Mouse (Mus musculus) neural tube, embryonic 13.5 days (tissue): ENCODE data around the gene Cped1. TPM values are rescaled to one million over a fixed set of nuclear protein-coding genes. Genes with fewer than 3 reads are reported as not detected.
A peak's percentile ranks its signal among the peaks of the same experiment; 100 is the strongest.

Source experiments
- ATAC-seq: fragments of 200-750 bp; cut with Nextera tagmentation; 2 replicates; pipeline ENCODE4 v1.8.0; 2017; ENCODE audit warnings: low read depth, mild to moderate bottlenecking, moderate TSS enrichment, moderate library complexity
- H3K27ac ChIP-seq: fragments of 300-500 bp; sonication (generic); replicated peaks from 2 replicates; pipeline ENCODE4 v1.5.1; 2015; ENCODE audit warnings: moderate library complexity, mild to moderate bottlenecking, inconsistent platforms
- H3K27me3 ChIP-seq: fragments of 300-500 bp; sonication (generic); 2 replicates; pipeline ENCODE4 v1.6.1; 2015; ENCODE audit warnings: mild to moderate bottlenecking, inconsistent platforms
- H3K36me3 ChIP-seq: fragments of 300-500 bp; sonication (generic); 2 replicates; pipeline ENCODE4 v1.6.1; 2015; ENCODE audit warnings: mild to moderate bottlenecking, inconsistent platforms
- H3K4me1 ChIP-seq: fragments of 300-500 bp; sonication (generic); replicated peaks from 2 replicates; pipeline ENCODE4 v1.6.1; 2015; ENCODE audit warnings: inconsistent platforms
- H3K4me2 ChIP-seq: fragments of 300-500 bp; sonication (generic); 2 replicates; pipeline ENCODE4 v1.6.1; 2015; ENCODE audit warnings: inconsistent platforms, mild to moderate bottlenecking, moderate library complexity
- H3K4me3 ChIP-seq: fragments of 300-500 bp; sonication (generic); 2 replicates; pipeline ENCODE4 v1.5.1; 2015; ENCODE audit warnings: mild to moderate bottlenecking, inconsistent platforms
- H3K9ac ChIP-seq: fragments of 300-500 bp; sonication (generic); 2 replicates; pipeline ENCODE4 v1.6.1; 2015; ENCODE audit warnings: moderate library complexity, mild to moderate bottlenecking, inconsistent platforms
- H3K9me3 ChIP-seq: fragments of 300-500 bp; sonication (generic); 2 replicates; pipeline ENCODE4 v1.6.1; 2016; ENCODE audit warnings: inconsistent platforms
- WGBS: fragments of 180-500 bp; shearing (Covaris S2); methylation state at CpG from one replicate; pipeline ENCODE4 v1.1.7; 2015; 5-methylcytosine and 5-hydroxymethylcytosine counted together
- polyA plus RNA-seq: library from polyadenylated mRNA; unstranded; fragments of >200 nt; fragmentation: Nextera tagmentation; extraction: Ambion mirVana; gene quantifications from 2 replicates; pipeline ENCODE4 v1.2.1, GENCODE M21; 2015

Cped1 gene
- polyA plus RNA-seq, 1 experiment from 2014 or later = 3.6 TPM

GRCm38 (mm10) chr6:22277941-22278340 lies 292.2 kb downstream of the Cped1 start:
- H3K9ac ChIP-seq = no peak overlapping the region
- no peak overlapping the region for H3K27ac ChIP-seq
- no peaks in the 10 kb centered on the region for H3K36me3 ChIP-seq
- no peaks in the 10 kb centered on the region for H3K9me3 ChIP-seq
- no peak overlapping the region for H3K4me3 ChIP-seq
- no peak overlapping the region for H3K4me2 ChIP-seq
- H3K27me3 ChIP-seq = no peaks in the 10 kb centered on the region
- ATAC-seq = no peak
- H3K4me1 ChIP-seq = peaks cover 9% of the 10 kb centered on the region
- WGBS = 86% methylated on average over 3 of the region's 3 CpGs

- H3K4me3 ChIP-seq = no peak overlapping the region
- peak overlapping the region; percentile 18 for H3K4me2 ChIP-seq
- no peaks in the 10 kb centered on the region for H3K9me3 ChIP-seq
- no peaks in the 10 kb centered on the region for H3K36me3 ChIP-seq
- peak; percentile 23; the same call in 1 of the 2 replicates for ATAC-seq
- no peak overlapping the region for H3K9ac ChIP-seq
- H3K4me1 ChIP-seq = peaks cover 9% of the 10 kb centered on the region
- H3K27me3 ChIP-seq = no peaks in the 10 kb centered on the region
- 52% methylated on average over 14 of the region's 14 CpGs for WGBS
- H3K27ac ChIP-seq = no peak overlapping the region
Measured at GRCm38 (mm10) chr6:22280217-22280861, 294.6 kb downstream of the Cped1 start.

GRCm38 (mm10) chr6:22282405-22282804 lies 296.7 kb downstream of the Cped1 start:
- Histone ChIP-seq H3K4me3 (no peak overlapping the region), H3K9me3 (no peaks in the 10 kb centered on the region), H3K36me3 (no peaks in the 10 kb centered on the region), H3K27ac (no peak overlapping the region), H3K4me2 (no peak overlapping the region), H3K9ac (no peak overlapping the region), H3K4me1 (peaks cover 9% of the 10 kb centered on the region), H3K27me3 (peaks cover 15% of the 10 kb centered on the region)
- WGBS = 90% methylated on average over 4 of the region's 4 CpGs
- no peak for ATAC-seq

GRCm38 (mm10) chr6:22288004-22288736 lies 302.5 kb downstream of the Cped1 start, which contains the start of gene Wnt16:
Gene Wnt16, plus strand, starts transcription at chr6:22288227.
- ATAC-seq = peak; percentile 65
- Histone ChIP-seq H3K9me3 (no peaks in the 10 kb centered on the region), H3K27ac (no peak within 1 kb of the TSS), H3K4me1 (peaks cover 22% of the 10 kb centered on the region), H3K9ac (peak within 1 kb of the TSS; percentile 45), H3K36me3 (no peaks in the 10 kb centered on the region), H3K4me2 (peak within 1 kb of the TSS; percentile 69), H3K4me3 (peak within 1 kb of the TSS; percentile 38), H3K27me3 (peaks cover 62% of the 10 kb centered on the region)
- 2% methylated on average over 20 of the region's 20 CpGs for WGBS

GRCm38 (mm10) chr6:22288737-22289460 lies 303.2 kb downstream of the Cped1 start:
- Histone ChIP-seq H3K4me3 (peak overlapping the region; percentile 38), H3K27me3 (peaks cover 70% of the 10 kb centered on the region), H3K36me3 (no peaks in the 10 kb centered on the region), H3K9ac (peak overlapping the region; percentile 45), H3K4me1 (peaks cover 22% of the 10 kb centered on the region), H3K4me2 (peak overlapping the region; percentile 69), H3K27ac (no peak overlapping the region), H3K9me3 (no peaks in the 10 kb centered on the region)
- ATAC-seq = peak; percentile 85
- under 1% methylated on average over 38 of the region's 38 CpGs for WGBS

GRCm38 (mm10) chr6:22289461-22290021 lies 303.8 kb downstream of the Cped1 start:
- no peak for ATAC-seq
- Histone ChIP-seq H3K36me3 (no peaks in the 10 kb centered on the region), H3K27ac (no peak overlapping the region), H3K4me3 (peak overlapping the region; percentile 38), H3K4me1 (peaks cover 22% of the 10 kb centered on the region), H3K9ac (no peak overlapping the region), H3K9me3 (no peaks in the 10 kb centered on the region), H3K27me3 (peaks cover 73% of the 10 kb centered on the region), H3K4me2 (peak overlapping the region; percentile 69)
- 2% methylated on average over 21 of the region's 21 CpGs for WGBS

GRCm38 (mm10) chr6:22290790-22291189 lies 305.1 kb downstream of the Cped1 start:
- H3K4me2 ChIP-seq = no peak overlapping the region
- peaks cover 77% of the 10 kb centered on the region for H3K27me3 ChIP-seq
- H3K36me3 ChIP-seq = no peaks in the 10 kb centered on the region
- no peak overlapping the region for H3K4me3 ChIP-seq
- no peak for ATAC-seq
- H3K9me3 ChIP-seq = no peaks in the 10 kb centered on the region
- no peak overlapping the region for H3K27ac ChIP-seq
- WGBS = 66% methylated on average over 8 of the region's 8 CpGs
- peaks cover 22% of the 10 kb centered on the region for H3K4me1 ChIP-seq
- no peak overlapping the region for H3K9ac ChIP-seq

GRCm38 (mm10) chr6:22292056-22292455 lies 306.3 kb downstream of the Cped1 start:
- 35% methylated on average over 4 of the region's 4 CpGs for WGBS
- Histone ChIP-seq H3K27ac (no peak overlapping the region), H3K36me3 (no peaks in the 10 kb centered on the region), H3K4me1 (peaks cover 22% of the 10 kb centered on the region), H3K4me2 (no peak overlapping the region), H3K9me3 (no peaks in the 10 kb centered on the region), H3K27me3 (peaks cover 72% of the 10 kb centered on the region), H3K4me3 (no peak overlapping the region), H3K9ac (no peak overlapping the region)
- no peak for ATAC-seq

GRCm38 (mm10) chr6:22293922-22294321 lies 308.2 kb downstream of the Cped1 start:
- no peak overlapping the region for H3K4me3 ChIP-seq
- H3K9ac ChIP-seq = no peak overlapping the region
- H3K27me3 ChIP-seq = peaks cover 53% of the 10 kb centered on the region
- H3K4me2 ChIP-seq = no peak overlapping the region
- H3K9me3 ChIP-seq = no peaks in the 10 kb centered on the region
- no peaks in the 10 kb centered on the region for H3K36me3 ChIP-seq
- peaks cover 8% of the 10 kb centered on the region for H3K4me1 ChIP-seq
- no peak for ATAC-seq
- no peak overlapping the region for H3K27ac ChIP-seq
- WGBS = 10% methylated on average over 3 of the region's 3 CpGs

- Histone ChIP-seq H3K4me1 (no peaks in the 10 kb centered on the region), H3K27me3 (peaks cover 26% of the 10 kb centered on the region), H3K9ac (no peak overlapping the region), H3K4me2 (no peak overlapping the region), H3K9me3 (no peaks in the 10 kb centered on the region), H3K27ac (no peak overlapping the region), H3K4me3 (no peak overlapping the region), H3K36me3 (no peaks in the 10 kb centered on the region)
- WGBS = 80% methylated on average over 6 of the region's 6 CpGs
- ATAC-seq = no peak
Measured at GRCm38 (mm10) chr6:22297028-22297427, 311.3 kb downstream of the Cped1 start.

- no peaks in the 10 kb centered on the region for H3K9me3 ChIP-seq
- H3K4me1 ChIP-seq = no peaks in the 10 kb centered on the region
- H3K4me3 ChIP-seq = no peak overlapping the region
- H3K9ac ChIP-seq = no peak overlapping the region
- no peak overlapping the region for H3K27ac ChIP-seq
- peaks cover 22% of the 10 kb centered on the region for H3K27me3 ChIP-seq
- ATAC-seq = no peak
- no peaks in the 10 kb centered on the region for H3K36me3 ChIP-seq
- WGBS = 58% methylated on average over 14 of the region's 14 CpGs
- H3K4me2 ChIP-seq = no peak overlapping the region
Measured at GRCm38 (mm10) chr6:22298059-22298458, 312.3 kb downstream of the Cped1 start.
